13 mouse cellular contexts compared by ENCODE assay signal in the genomic region with DNA sequence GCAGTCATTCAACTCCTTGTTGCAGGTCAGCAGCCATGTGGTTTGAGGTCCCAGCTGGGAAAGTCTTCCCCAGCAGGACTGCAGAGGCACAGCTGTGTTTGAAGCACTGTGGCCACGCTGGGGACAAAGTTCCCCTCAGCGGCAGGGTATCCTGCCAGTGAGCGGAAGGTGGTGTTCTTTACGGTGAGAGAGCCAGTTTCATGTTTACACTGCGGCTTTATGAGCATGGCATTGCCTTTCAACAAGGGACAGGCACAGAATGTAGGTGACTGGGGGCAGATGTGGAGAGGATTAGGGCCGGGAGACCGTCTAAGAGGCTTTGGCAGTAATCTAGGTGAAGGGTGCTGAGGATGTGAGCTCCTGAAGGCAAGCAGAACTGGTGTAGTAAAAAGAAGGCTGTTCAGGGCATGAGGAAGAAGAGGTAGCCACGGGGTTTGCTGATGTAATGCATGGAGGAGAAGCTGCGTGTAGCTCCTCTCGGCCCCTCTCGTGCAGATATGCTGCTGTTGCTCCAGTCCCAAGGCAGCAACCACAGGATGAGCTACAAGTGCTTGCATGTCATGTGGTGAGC. TPM values are rescaled to one million over a fixed set of nuclear protein-coding genes. Genes with fewer than 3 reads are reported as not detected.
DNase-seq lines count a peak whose midpoint lies in the region; ATAC-seq and TF ChIP-seq lines count a peak whose summit lies in the region.
"Had no signal": no experiment of that assay in that cellular context is flagged by ENCODE, and none has a peak within 500 bp of the region (broad histone marks: within the 10 kb centered on the region; RNA-seq: fewer than 3 reads in every experiment).

No protein-coding gene starts in this region.

- H3K27me3 ChIP-seq in liver, embryonic 16.5 days (ENCODE audit: control insufficient read depth, insufficient read depth, low read depth, low read length): no peaks in the 10 kb centered on the region
- H3K27me3 ChIP-seq: hindbrain, embryonic 15.5 days; neural tube, embryonic 12.5 days had no signal

- WGBS in liver, embryonic 16.5 days (ENCODE audit: insufficient replicate concordance): 41% methylated on average over 11 of the region's 11 CpGs

- ATAC-seq in liver, embryonic 16.5 days (ENCODE audit: low read depth): peak; percentile 55
- ATAC-seq in cerebellum, adult (ENCODE audit: insufficient number of reproducible peaks, low FRiP score, low TSS enrichment): no peak

- no peak for TF ChIP-seq POLR2A in bone marrow macrophage, adult 2 months (IDR thresholded peaks at IDR 0.05; ENCODE audit: borderline replicate concordance, low read depth, low read length)

- DNase-seq in CD8-positive naive resting alpha-beta T cell, adult 2 months (ENCODE audit: low read depth in 2 of 2, low spot score in 2 of 2): peak; percentile 38 to 43
- peak; percentile 19 to 37 for DNase-seq in spleen, postnatal 14 days (ENCODE audit: low spot score in 2 of 2)
- no peak for DNase-seq in adrenal gland, postnatal 14 days
- no peak for DNase-seq in urinary bladder, adult 18-20 months (ENCODE audit: low spot score in 2 of 2)
- DNase-seq in cerebellum, adult 11-12 months: no peak
- DNase-seq: cerebellum, postnatal 10 days; left cerebral cortex, postnatal 4 days had no signal

- H3K27ac ChIP-seq in bone marrow macrophage, adult 2 months (ENCODE audit: insufficient read depth, low read depth, low read length): peak overlapping the region; percentile 67
- peak overlapping the region; percentile 74 for H3K27ac ChIP-seq in liver, embryonic 16.5 days (ENCODE audit: low read length)
- H3K27ac ChIP-seq: hindbrain, embryonic 15.5 days; neural tube, embryonic 12.5 days had no signal

- 0 out of 2 replicates have a peak overlapping the region, but pooled peaks have one; percentile 20 for H3K4me2 ChIP-seq in liver, embryonic 16.5 days (ENCODE audit: low read depth, low read length)
- H3K4me2 ChIP-seq: hindbrain, embryonic 15.5 days; neural tube, embryonic 12.5 days had no signal

- H3K4me3 ChIP-seq in bone marrow macrophage, adult 2 months (ENCODE audit: insufficient read depth, low read length): no peak overlapping the region; the same call in 1 of the 2 replicates
- no peak overlapping the region; the same call in 1 of the 2 replicates for H3K4me3 ChIP-seq in liver, embryonic 16.5 days (ENCODE audit: low read depth, low read length)
- H3K4me3 ChIP-seq: hindbrain, embryonic 15.5 days; neural tube, embryonic 12.5 days had no signal

- TF ChIP-seq CTCF in bone marrow macrophage, adult 2 months (IDR thresholded peaks at IDR 0.05; ENCODE audit: low read depth, low read length): no peak

- H3K36me3 ChIP-seq in liver, embryonic 16.5 days (ENCODE audit: control insufficient read depth, insufficient read depth): no peaks in the 10 kb centered on the region

- no peaks in the 10 kb centered on the region for H3K9me3 ChIP-seq in liver, embryonic 16.5 days (replicated peaks; ENCODE audit: control insufficient read depth, low read length)
- H3K9me3 ChIP-seq: hindbrain, embryonic 15.5 days; neural tube, embryonic 12.5 days had no signal

- H3K9ac ChIP-seq in liver, embryonic 16.5 days (ENCODE audit: low read depth, low read length): peak overlapping the region; percentile 28; the same call in 1 of the 2 replicates
- H3K9ac ChIP-seq: hindbrain, embryonic 15.5 days; neural tube, embryonic 12.5 days had no signal

- peaks cover 41% of the 10 kb centered on the region for H3K4me1 ChIP-seq in bone marrow macrophage, adult 2 months (ENCODE audit: control insufficient read depth, insufficient read depth, low read length)
- no peaks in the 10 kb centered on the region; the same call in 1 of the 2 replicates for H3K4me1 ChIP-seq in liver, embryonic 16.5 days (ENCODE audit: control insufficient read depth, low read depth, low read length)

RNA-seq across cellular contexts. Expression of gene Phxr2, which starts 1.7 kb away (rescaled TPM):
- not detected in 2 replicates for polyA plus RNA-seq in bone marrow macrophage, adult 2 months (2012; ENCODE audit: insufficient read depth, insufficient read length, missing spikeins)
- not detected in 2 replicates for polyA plus RNA-seq in liver, embryonic 16.5 days (2015; fragmentation: Nextera tagmentation; extraction: Ambion mirVana)
- total RNA-seq in adrenal gland, postnatal 14 days (2021): not detected in 2 replicates
- total RNA-seq: left cerebral cortex, postnatal 4 days had no signal
- polyA plus RNA-seq: frontal cortex, adult 2 months; hindbrain, embryonic 15.5 days had no signal

RNA-seq across cellular contexts. Expression of gene Galnt4, which starts 19.8 kb away (rescaled TPM):
- polyA plus RNA-seq in bone marrow macrophage, adult 2 months (2012; ENCODE audit: insufficient read depth, insufficient read length, missing spikeins): 11.0 and 12.5 TPM in 2 replicates
- polyA plus RNA-seq in liver, embryonic 16.5 days (2015; fragmentation: Nextera tagmentation; extraction: Ambion mirVana): 2.8 and 3.1 TPM in 2 replicates
- 6.8 and 6.9 TPM in 2 replicates for total RNA-seq in adrenal gland, postnatal 14 days (2021)

RNA-seq across cellular contexts. Expression of gene Poc1b, which starts 20.9 kb away (rescaled TPM):
- polyA plus RNA-seq in bone marrow macrophage, adult 2 months (2012; ENCODE audit: insufficient read depth, insufficient read length, missing spikeins): 16.4 and 21.8 TPM in 2 replicates
- 4.9 and 6.8 TPM in 2 replicates for polyA plus RNA-seq in liver, embryonic 16.5 days (2015; fragmentation: Nextera tagmentation; extraction: Ambion mirVana)
- 12.7 and 13.1 TPM in 2 replicates for total RNA-seq in adrenal gland, postnatal 14 days (2021)

Comparison
In these comparisons a context has a peak if more than half of its experiments do, and no peak if none do; other contexts are left out.
1. DNase-seq: peak in CD8-positive naive resting alpha-beta T cell, adult 2 months (2 of 2) and spleen, postnatal 14 days (2 of 2); none in adrenal gland, postnatal 14 days (single experiment), urinary bladder, adult 18-20 months (0 of 2) and cerebellum, adult 11-12 months (single experiment).